Mouse (Mus musculus) erythroblast, embryonic 14.5 days (primary cell): Measurements from ENCODE around the gene Nalcn.

Experiments used
- GATA1 ChIP-seq: IDR thresholded peaks from 2 replicates; pipeline ENCODE4 v1.6.1; 2012; ENCODE audit warnings: low read length, inconsistent platforms, mixed read lengths
- TAL1 ChIP-seq: IDR thresholded peaks from 3 replicates; pipeline ENCODE4 v1.6.1; 2012; ENCODE audit warnings: low read length, inconsistent platforms, mixed read lengths

- TF ChIP-seq TAL1 = no peak
- TF ChIP-seq GATA1 = no peak
Measured at GRCm38 (mm10) chr14:123542362-123542761, 84.6 kb downstream of the Nalcn start.
